Mouse (Mus musculus): Measurements from ENCODE around the gene Catsperg1. TPM values are rescaled to one million over a fixed set of nuclear protein-coding genes. Genes with fewer than 3 reads are reported as not detected.
A peak's percentile ranks its signal among the peaks of the same experiment; 100 is the strongest.

The Catsperg1 gene
- polyA plus RNA-seq, 1 experiment, result 3.9 TPM

DNA sequence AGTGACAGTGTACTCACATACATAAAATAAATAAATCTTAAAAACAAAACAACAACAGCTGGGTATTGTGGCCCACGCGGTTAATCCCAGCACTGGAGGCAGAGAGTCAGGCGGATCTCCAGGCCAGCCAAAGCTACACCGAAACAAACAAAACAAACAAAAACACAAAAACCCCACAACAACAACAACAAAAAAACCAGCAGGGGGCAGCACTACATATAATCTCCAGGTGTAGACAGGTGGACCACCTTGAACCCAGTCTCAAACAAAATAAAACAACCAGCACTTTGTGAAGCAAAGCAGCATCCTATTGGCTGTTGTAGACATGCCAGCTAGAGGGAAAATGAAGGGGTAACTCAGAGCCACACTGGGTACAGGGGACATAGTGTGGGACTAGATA lies 35.7 kb downstream of the Catsperg1 start:
- Histone ChIP-seq H3K4me1 (ENCODE audit: control insufficient read depth, insufficient read depth, low read length) (peaks cover 5% of the 10 kb centered on the region), H3K4me3 (replicated peaks; ENCODE audit: extremely low read depth, low read depth, low read length) (no peak overlapping the region)
- WGBS, result 81% methylated on average over 4 of the region's 4 CpGs
- no peak for DNase-seq
- TF ChIP-seq CTCF (IDR thresholded peaks at IDR 0.05; ENCODE audit: insufficient read depth, low read length), result no peak
- no peak for TF ChIP-seq POLR2A (IDR thresholded peaks at IDR 0.05; ENCODE audit: borderline replicate concordance, extremely low read depth, low read depth, low read length)

DNA sequence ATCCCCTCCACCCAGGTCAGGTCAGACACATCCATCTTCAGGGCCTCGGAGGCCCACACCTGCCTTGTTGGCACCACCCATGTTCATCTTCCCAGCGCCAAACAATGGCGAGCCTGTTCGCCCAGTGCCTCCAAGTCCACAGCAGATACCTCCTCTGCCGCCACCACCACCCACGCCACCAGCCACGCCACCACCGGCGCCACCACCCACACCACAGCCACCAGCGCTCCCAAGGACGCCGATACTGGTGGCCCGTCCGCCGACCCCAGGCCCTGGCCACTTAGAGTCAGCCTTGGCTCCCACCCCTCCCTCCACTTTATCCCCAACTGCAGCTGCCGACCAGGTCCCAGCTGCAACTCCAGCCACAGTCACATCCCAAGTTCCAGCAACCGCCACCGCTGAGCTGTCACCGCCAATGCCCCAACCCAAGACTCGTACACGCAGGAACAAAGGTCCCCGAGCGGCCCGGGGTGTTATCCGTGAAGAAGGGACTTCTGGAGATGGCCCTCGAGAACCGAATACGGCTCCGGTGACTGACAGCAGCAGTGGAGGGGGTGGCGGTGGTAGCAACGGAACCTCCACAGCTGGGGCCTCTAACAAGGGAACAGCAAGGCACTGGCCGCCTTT lies 41.3 kb downstream of the Catsperg1 start:
- DNase-seq, result no peak
- Histone ChIP-seq H3K4me1 (ENCODE audit: control insufficient read depth, insufficient read depth, low read length) (peaks cover 18% of the 10 kb centered on the region), H3K4me3 (replicated peaks; ENCODE audit: extremely low read depth, low read depth, low read length) (no peak overlapping the region)
- no peak for TF ChIP-seq CTCF (IDR thresholded peaks at IDR 0.05; ENCODE audit: insufficient read depth, low read length)
- TF ChIP-seq POLR2A (IDR thresholded peaks at IDR 0.05; ENCODE audit: borderline replicate concordance, extremely low read depth, low read depth, low read length), result no peak
- 65% methylated on average over 31 of the region's 32 CpGs for WGBS

DNA sequence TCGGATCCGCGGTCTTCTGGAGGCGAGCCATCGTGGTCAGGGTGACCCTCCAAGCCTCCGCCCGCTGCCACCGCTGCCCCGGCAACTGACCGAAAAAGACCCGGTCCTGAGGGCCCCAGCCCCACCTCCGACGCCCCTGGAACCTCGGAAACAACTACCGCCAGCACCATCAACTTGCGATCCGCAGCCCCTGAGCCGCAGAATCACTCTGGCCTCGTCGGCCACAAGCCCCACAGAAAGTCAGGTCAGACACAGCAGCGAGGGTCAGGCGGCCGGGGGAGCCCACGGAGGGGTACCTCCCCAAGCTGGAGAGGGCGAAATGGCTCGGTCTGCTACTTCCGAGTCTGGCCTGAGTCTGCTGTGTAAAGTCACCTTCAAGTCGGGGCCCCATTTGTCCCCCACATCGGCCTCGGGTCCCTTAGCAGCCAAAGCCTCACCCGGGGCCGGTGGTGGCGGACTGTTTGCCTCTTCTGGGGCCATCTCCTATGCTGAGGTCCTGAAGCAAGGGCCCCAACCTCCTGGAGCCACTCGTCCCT lies 42.2 kb downstream of the Catsperg1 start:
- Histone ChIP-seq H3K4me1 (ENCODE audit: control insufficient read depth, insufficient read depth, low read length) (peaks cover 18% of the 10 kb centered on the region), H3K4me3 (replicated peaks; ENCODE audit: extremely low read depth, low read depth, low read length) (no peak overlapping the region)
- TF ChIP-seq CTCF (IDR thresholded peaks at IDR 0.05; ENCODE audit: insufficient read depth, low read length) (no peak), POLR2A (IDR thresholded peaks at IDR 0.05; ENCODE audit: borderline replicate concordance, extremely low read depth, low read depth, low read length) (no peak)
- WGBS, result 9% methylated on average over 34 of the region's 34 CpGs
- no peak for DNase-seq

DNA sequence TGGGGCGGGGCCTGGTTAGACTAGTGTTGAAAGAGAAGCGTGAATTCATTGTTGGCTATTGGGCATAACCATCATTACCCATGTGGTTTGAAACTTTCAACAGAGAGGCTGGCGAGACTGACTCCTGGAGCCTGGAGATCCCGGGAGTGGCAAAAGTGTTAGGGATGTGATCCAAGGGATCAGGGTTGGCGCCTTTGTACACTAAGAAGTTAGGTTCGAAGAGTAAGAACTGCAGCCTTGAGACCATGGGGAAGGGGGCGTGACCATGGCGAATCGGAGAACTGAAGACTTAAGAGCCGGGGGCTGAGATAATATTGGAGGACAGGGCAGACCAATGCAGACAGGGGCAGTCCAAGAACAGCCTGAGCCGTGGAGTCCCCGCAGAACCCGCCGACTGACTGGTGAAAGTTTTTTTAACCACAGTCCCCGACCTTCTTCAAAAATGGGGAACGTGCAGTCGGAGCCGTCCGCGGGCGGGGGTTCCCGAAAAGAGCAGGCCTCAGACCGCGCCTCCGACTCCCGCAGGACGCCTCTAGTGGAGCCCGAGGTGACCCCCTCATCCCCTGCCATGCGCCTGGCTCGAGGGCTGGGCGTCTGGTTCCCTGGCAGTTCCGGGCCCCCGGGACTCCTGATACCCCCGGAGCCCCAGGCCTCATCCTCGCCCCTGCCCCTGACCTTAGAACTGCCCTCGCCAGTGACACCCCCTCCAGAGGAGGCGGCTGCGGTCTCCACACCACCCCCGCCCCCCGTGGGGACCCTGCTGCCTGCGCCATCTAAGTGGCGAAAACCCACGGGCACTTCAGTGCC lies 42.9 kb downstream of the Catsperg1 start:
- Histone ChIP-seq H3K4me3 (replicated peaks; ENCODE audit: extremely low read depth, low read depth, low read length) (peak overlapping the region; percentile 86), H3K4me1 (ENCODE audit: control insufficient read depth, insufficient read depth, low read length) (peaks cover 18% of the 10 kb centered on the region)
- DNase-seq, result no peak
- TF ChIP-seq CTCF (IDR thresholded peaks at IDR 0.05; ENCODE audit: insufficient read depth, low read length) (no peak), POLR2A (IDR thresholded peaks at IDR 0.05; ENCODE audit: borderline replicate concordance, extremely low read depth, low read depth, low read length) (no peak)
- WGBS, result 2% methylated on average over 43 of the region's 43 CpGs

DNA sequence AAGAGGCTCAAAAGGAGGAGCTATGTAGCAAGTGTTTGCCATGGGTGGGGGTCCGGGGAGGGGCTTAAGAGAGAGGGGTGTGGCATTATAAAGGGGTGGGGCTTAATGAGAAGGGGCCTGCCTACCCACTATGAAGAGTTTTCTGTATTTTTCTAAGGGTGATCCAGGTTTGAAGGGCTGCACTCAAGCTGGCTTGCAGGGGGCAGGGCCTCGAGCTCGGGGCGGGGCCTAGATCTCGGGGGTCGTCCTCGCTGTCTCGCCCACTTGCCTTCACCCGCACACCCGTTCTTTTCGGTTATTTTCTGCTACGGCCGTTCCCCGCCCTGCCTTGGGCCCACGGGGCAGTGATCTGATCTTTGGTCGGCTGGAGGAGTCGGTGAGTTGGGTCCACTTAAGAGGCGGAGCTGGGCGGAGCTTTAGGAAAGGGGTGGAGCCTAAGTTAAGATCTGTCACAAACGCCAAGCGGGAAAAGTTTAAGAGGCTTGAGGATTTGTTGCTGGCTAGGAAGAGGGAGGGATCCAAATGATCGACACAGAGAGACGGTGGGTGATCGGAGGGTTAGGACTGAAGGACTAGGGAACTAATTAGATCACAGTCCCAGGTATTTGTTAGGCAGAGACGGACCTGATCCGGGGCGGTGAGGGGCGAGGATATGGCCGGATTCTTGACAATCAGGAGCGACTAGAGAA lies 43.6 kb downstream of the Catsperg1 start, which contains the start of the genes Ggn and Spred3:
Gene Ggn (plus strand): TSS at position 145 of the 689 bp plus-strand sequence.
Gene Spred3 (minus strand): TSS at position 346 of the 689 bp plus-strand sequence.
- peak; percentile 81 for DNase-seq
- WGBS, result under 1% methylated on average over 30 of the region's 30 CpGs
- TF ChIP-seq CTCF (IDR thresholded peaks at IDR 0.05; ENCODE audit: insufficient read depth, low read length) (no peak), POLR2A (IDR thresholded peaks at IDR 0.05; ENCODE audit: borderline replicate concordance, extremely low read depth, low read depth, low read length) (peak; percentile 55; the same call in 1 of the 2 replicates)
- Histone ChIP-seq H3K4me1 (ENCODE audit: control insufficient read depth, insufficient read depth, low read length) (peaks cover 18% of the 10 kb centered on the region), H3K4me3 (replicated peaks; ENCODE audit: extremely low read depth, low read depth, low read length) (peak within 1 kb of the TSS; percentile 86)

DNA sequence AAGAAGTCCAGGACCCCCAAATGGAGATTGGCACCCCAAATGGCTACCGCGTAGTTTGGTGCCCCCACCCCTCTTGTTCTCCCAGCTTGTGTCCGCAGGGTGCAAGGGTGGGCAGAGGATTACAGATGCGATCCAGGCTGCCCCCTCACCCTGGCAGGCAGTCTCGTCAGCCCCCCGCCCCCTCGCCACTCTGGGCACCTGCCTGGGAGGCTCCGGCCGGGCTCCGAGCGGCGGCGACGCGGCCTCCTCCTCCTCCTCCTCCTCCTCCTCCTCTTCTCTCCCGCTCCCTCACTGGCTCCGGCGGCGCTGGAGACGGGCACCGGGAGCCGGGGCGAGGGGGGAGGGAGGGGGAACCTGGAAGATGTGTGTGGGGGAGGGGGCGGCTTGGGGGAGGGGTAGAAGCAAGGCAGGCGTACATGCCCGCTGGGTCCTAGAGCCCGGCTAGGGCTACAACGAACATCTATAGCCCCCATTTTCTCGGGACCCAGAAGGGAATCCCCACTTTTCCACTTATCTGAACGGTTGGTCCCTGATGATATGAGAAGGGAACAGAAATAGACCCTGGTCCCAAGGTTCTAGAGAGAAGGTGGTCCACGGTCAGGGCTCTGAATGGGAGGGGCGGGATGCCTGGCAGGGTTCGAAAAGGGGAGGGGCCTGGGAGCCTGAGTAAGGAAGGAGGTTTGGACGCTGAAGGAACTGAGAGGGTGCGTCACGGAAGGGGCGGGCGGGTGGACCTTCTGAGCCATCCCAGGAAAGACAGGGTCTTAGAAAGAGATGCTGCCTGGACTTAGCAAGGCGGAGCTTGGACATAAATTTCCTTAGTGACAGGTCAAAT lies 44.4 kb downstream of the Catsperg1 start:
- under 1% methylated on average over 29 of the region's 39 CpGs for WGBS
- TF ChIP-seq POLR2A (IDR thresholded peaks at IDR 0.05; ENCODE audit: borderline replicate concordance, extremely low read depth, low read depth, low read length) (no peak), CTCF (IDR thresholded peaks at IDR 0.05; ENCODE audit: insufficient read depth, low read length) (no peak)
- peaks cover 18% of the 10 kb centered on the region for H3K4me1 ChIP-seq (ENCODE audit: control insufficient read depth, insufficient read depth, low read length)
- peak; percentile 55 for DNase-seq
- peak overlapping the region; percentile 86 for H3K4me3 ChIP-seq (replicated peaks; ENCODE audit: extremely low read depth, low read depth, low read length)

DNA sequence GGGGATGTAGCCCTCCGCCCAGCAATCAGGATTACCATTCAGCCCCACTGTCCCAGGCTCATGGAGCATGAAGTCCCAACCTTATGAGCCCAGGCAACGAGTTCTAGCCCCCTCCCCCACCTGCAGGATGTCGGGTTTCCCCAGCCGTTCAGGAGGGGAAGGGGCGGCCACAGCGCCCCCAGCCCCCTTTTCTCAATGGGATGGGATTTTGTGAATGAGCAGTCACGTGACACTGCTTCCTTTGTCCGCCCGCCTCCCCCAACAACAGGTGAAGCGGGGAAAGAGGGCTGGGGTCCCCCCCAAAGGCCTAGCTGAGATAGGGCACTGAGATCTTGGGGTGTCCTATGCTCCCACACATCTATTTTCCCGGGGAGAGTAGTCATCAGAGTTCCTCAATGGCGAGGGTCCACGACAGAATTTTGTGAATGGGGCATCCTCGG lies 45.0 kb downstream of the Catsperg1 start:
- 4% methylated on average over 14 of the region's 14 CpGs for WGBS

DNA sequence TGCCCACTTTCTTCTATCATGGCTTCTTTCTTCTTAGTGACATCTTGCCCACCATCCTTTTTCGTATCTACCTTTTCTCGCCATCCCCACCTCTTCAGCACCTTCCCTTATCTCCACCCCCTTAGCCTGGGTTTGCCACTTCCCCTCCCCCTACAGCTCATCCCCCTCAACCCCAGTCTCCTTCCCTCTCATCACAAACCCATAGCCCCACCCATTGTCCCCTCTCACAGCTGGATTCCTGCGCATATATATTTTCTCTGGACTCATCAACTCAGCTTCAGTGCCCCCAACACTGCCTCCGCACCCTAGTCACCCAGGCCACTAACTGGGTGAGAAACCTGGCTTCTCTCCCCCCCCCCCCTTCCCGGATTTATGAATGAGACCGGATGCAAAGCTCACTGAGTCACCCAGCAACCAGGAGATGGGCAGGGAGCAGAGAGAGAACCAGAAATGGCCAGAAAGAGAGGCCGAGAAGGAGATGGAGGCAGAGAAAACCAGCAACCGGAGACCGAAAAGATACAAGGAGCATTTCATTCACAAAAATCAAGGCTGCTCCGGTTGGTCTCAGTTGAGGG lies 45.6 kb downstream of the Catsperg1 start:
- TF ChIP-seq POLR2A (IDR thresholded peaks at IDR 0.05; ENCODE audit: borderline replicate concordance, extremely low read depth, low read depth, low read length), result no peak
- no peak for TF ChIP-seq CTCF (IDR thresholded peaks at IDR 0.05; ENCODE audit: insufficient read depth, low read length)
- 23% methylated on average over 10 of the region's 10 CpGs for WGBS
- no peak overlapping the region for H3K4me3 ChIP-seq (replicated peaks; ENCODE audit: extremely low read depth, low read depth, low read length)
- peaks cover 18% of the 10 kb centered on the region for H3K4me1 ChIP-seq (ENCODE audit: control insufficient read depth, insufficient read depth, low read length)
- no peak for DNase-seq

More for the DNA sequence above, 45.0 kb downstream of the Catsperg1 start:
- DNase-seq, result no peak
- TF ChIP-seq POLR2A (IDR thresholded peaks at IDR 0.05; ENCODE audit: borderline replicate concordance, extremely low read depth, low read depth, low read length) (no peak), CTCF (IDR thresholded peaks at IDR 0.05; ENCODE audit: insufficient read depth, low read length) (no peak)
- Histone ChIP-seq H3K4me1 (ENCODE audit: control insufficient read depth, insufficient read depth, low read length) (peaks cover 18% of the 10 kb centered on the region), H3K4me3 (replicated peaks; ENCODE audit: extremely low read depth, low read depth, low read length) (peak overlapping the region; percentile 53)

Measured in lung, adult 2 months (tissue).